Mouse (Mus musculus) embryonic stem cell, embryonic (primary cell): ENCODE data around the gene Rela.

Source experiments
- CTCF ChIA-PET, 4 experiments: fragments of 300-600 bp in 2 of 4; fragments of 350-600 bp in 2 of 4; sonication (Branson Sonifier 250); formaldehyde crosslinking; loops; one replicate each; lab custom pipeline; 2022; ENCODE audit warnings: inconsistent platforms in 2 of 4; lab: Charles Lee
- POLR2A ChIA-PET, 4 experiments: fragments of 300-600 bp in 2 of 4; fragments of 350-600 bp in 2 of 4; sonication (Branson Sonifier 250); formaldehyde crosslinking; loops; one replicate each; lab custom pipeline; 2022; ENCODE audit warnings: antibody characterized with exemption in 4 of 4, inconsistent platforms in 1 of 4; lab: Charles Lee

The Rela gene

DNA sequence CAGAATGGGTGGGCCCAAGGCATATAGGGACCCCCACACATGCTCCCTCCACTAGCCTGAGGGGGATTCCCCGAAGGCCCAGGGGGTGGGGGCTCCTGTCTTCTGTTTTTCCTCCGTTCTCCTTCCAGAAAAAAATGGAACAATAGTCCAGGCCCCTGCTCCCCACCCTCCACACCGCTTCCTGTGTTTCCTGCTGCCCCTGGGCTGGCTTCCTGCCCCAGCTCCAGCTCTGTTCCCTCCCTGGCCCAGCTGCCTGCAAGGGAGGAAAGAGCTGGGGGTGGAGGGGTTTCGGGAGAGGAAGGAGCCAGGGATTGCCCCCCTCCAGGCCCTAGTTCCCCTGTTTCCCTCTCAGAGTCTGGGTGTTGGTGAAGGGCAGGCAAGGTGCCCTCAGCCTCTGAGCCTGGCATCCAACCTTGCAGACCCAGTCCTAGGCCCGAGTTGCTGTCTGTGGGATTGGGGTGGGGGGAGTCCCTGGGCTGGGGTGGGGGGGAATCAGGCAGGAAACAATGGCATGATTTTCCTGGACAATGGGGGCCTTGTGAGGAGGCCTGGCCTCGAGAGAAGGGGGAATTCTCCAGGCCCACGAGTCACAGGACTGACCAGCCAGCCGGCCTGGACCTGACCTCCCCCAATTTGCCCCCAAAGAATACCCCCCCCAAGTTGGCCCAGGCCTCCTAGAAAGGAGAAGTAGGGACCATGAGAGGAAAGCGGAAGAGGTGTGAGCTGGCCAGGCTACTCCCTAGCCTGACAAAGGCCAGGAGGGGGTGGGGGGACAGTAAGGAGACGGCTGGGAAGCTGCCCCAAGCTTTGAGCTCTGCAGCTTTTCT, 55.0 kb downstream of the Rela start:
- ChIA-PET CTCF (interaction anchor here in 1 of 4 experiments (2.1 kb wide), 1 partner anchor 19 kb away, joined by 5 read pairs; no protein-coding TSS in a partner anchor), POLR2A (interaction anchor here in 2 of 4 experiments (0.6 to 1.8 kb wide), 7 partner anchors 11 to 418 kb away, joined by 3 to 4 read pairs (median 4); partner anchors contain the start of genes Efemp2 (in 1 of the 2) and Kcnk7 (in 1 of the 2))

- CTCF ChIA-PET: no interaction called here
- POLR2A ChIA-PET: interaction anchor here in 2 of 4 experiments (0.6 to 1.2 kb wide), 6 partner anchors 11 to 419 kb away, joined by 3 to 4 read pairs (median 4); partner anchors contain the start of genes Efemp2 (in 1 of the 2) and Kcnk7 (in 1 of the 2)
Observed at GRCm38 (mm10) chr19:5692913-5693396, 55.7 kb downstream of the Rela start.

GRCm38 (mm10) chr19:5693801-5694200, 56.5 kb downstream of the Rela start:
- POLR2A ChIA-PET: interaction anchor here in 1 of 4 experiments (0.6 kb wide), 1 partner anchor 29 kb away, joined by 3 read pairs; no protein-coding TSS in a partner anchor
- CTCF ChIA-PET: no interaction called here

DNA sequence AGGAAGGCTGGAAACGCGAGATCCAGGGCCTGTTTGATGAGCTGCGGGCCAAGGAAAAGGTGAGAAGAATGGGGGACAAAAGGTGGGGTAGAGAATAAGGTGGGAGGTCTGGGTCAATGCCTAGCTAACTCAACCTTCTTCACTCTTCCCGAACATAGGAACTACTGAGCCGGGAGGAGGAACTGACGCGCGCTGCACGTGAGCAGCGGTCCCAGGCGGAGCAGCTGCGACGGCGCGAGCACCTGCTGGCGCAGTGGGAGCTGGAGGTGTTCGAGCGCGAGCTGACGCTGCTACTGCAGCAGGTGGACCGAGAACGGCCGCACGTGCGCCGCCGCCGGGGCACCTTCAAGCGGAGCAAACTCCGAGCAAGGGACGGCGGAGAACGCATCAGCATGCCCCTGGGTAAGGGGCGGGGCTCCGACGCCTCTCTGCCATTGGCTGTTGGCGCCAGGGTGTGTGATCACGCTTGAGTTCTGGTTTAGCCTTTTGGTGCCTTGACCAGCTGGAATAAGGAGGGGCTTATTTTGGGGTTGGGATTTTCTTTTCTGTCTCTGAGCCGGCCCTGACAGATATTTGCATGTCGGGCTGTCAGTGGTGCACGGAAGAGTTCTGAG, 58.7 kb downstream of the Rela start:
- ChIA-PET POLR2A (interaction anchor here in 3 of 4 experiments (0.6 to 2.3 kb wide), 22 partner anchors 9 to 239 kb away, joined by 3 to 9 read pairs (median 3); partner anchors contain the start of genes Cfl1 (in 1 of the 3), Fam89b (in 1 of the 3), Kcnk7 (in 1 of the 3) and Scyl1 (in 1 of the 3)), CTCF (interaction anchor here in 2 of 4 experiments (0.5 to 1.1 kb wide), 6 partner anchors 16 to 166 kb away, joined by 3 to 7 read pairs (median 4); partner anchors contain the start of gene Ehbp1l1 (in 1 of the 2))
